Mouse (Mus musculus): ENCODE data around the gene Olfr243. TPM values are rescaled to one million over a fixed set of nuclear protein-coding genes. Genes with fewer than 3 reads are reported as not detected.
"Not testable (repeated sequence)": the region's sequence is repeated elsewhere in the genome, so short reads cannot be mapped to it uniquely, and the experiment has no call there.

The Olfr243 gene
- polyA plus RNA-seq (2016; fragmentation: Nextera tagmentation; extraction: Ambion mirVana), result not detected in 2 replicates

DNA sequence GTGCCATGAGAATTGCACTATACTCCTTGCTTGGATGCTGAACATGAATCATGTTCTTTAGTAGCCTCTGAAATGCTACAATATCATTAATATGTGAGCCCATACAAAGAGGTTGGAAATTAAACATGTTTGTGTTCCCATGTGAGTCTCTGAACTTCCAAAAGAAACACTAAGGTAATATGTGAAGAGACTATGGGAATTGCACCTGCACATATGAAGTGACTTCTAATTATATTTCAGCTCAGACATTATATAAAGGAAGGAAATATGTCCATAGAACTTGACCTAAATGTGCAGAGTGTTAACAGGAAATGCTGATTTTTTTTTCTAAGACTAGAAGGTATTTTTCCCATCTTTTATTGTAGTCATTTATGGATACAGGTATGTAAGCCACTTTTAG lies at the start of gene Olfr243:
Olfr243 (plus strand) TSS at position 301 of the 400 bp plus-strand sequence.
- no peak within 1 kb of the TSS for H3K4me3 ChIP-seq
- H3K27me3 ChIP-seq (ENCODE audit: poor library complexity, severe bottlenecking), result no peaks in the 10 kb centered on the region
- H3K27ac ChIP-seq, result no peak within 1 kb of the TSS
- no peaks in the 10 kb centered on the region for H3K4me1 ChIP-seq
- H3K9me3 ChIP-seq, result no peaks in the 10 kb centered on the region
- no peak for DNase-seq (ENCODE audit: extremely low spot score, low spot score)
- no peaks in the 10 kb centered on the region for H3K36me3 ChIP-seq (replicated peaks)

DNA sequence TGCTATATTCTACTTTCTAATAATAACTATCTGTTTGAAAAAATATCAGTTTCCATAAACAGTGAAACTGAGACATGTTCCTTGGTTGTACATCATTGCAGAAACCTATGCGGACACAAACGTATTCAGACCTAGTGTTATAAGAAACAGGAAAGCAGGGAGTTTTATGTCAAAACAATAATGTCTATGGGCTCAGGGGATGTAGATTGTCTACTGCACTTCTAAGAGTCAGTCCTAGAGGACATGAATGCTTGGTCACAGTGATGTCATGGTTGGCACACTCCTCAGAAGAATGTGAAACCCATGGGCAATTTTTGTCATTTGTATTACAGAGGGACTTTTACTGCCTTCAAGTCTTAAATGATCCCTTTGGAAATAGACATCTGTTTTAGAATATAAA lies 43.4 kb upstream of the Olfr243 start, which contains the start of gene Olfr624:
Olfr624 (minus strand) TSS at position 101 of the 400 bp plus-strand sequence.
- Histone ChIP-seq H3K27me3 (ENCODE audit: poor library complexity, severe bottlenecking) (no peaks in the 10 kb centered on the region), H3K36me3 (replicated peaks) (no peaks in the 10 kb centered on the region), H3K9me3 (no peaks in the 10 kb centered on the region), H3K4me3 (no peak within 1 kb of the TSS), H3K4me1 (no peaks in the 10 kb centered on the region), H3K27ac (no peak within 1 kb of the TSS)
- DNase-seq (ENCODE audit: extremely low spot score, low spot score), result no peak
- WGBS, result 95% methylated on average over 2 of the region's 2 CpGs

DNA sequence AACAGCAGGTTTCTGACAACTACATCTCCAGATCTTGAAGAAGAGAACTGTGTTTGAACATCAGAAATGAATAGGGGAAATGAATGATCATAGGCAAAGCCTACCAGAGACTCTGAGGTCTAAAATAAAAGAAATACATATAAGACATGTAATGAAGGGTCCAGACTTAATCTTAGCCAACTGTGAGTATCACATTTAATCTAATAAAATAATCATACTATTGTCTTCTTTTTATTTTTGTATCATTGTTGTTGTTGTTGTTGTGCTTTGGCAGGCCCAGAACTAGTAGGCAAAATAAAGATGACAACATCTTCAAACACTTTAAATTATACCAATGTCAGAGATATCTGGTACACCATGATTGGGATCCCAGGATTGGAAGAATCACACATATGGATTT lies 32.1 kb upstream of the Olfr243 start, which contains the start of gene Olfr625-ps1:
Olfr625-ps1 (plus strand) TSS at position 301 of the 400 bp plus-strand sequence.
- no peaks in the 10 kb centered on the region for H3K4me1 ChIP-seq
- H3K27me3 ChIP-seq (ENCODE audit: poor library complexity, severe bottlenecking), result no peaks in the 10 kb centered on the region
- H3K27ac ChIP-seq, result no peak within 1 kb of the TSS
- no peak within 1 kb of the TSS for H3K4me3 ChIP-seq
- DNase-seq (ENCODE audit: extremely low spot score, low spot score), result no peak
- no peaks in the 10 kb centered on the region for H3K36me3 ChIP-seq (replicated peaks)
- no peaks in the 10 kb centered on the region for H3K9me3 ChIP-seq

DNA sequence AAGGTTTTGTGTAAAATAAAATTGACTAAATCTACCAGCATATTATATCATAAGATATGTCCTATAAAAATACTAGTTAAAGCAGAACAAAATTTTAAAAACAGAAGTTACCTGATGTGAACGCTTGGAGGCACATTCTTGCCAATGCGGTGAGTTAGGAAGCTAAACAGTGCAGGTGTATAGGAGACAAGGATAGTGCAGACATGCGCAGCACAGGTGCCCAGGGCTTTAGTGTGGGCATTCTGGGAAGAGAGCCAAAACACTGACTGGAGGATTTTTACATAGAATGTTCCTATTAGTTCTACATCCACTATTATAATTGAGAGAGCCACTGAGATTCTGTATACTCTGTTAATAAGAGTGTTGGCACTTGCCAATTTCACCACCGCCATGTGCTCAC lies 15.0 kb upstream of the Olfr243 start:
- Histone ChIP-seq H3K4me1 (no peaks in the 10 kb centered on the region), H3K27me3 (ENCODE audit: poor library complexity, severe bottlenecking) (no peaks in the 10 kb centered on the region), H3K9me3 (no peaks in the 10 kb centered on the region), H3K36me3 (replicated peaks) (no peaks in the 10 kb centered on the region), H3K27ac (no peak overlapping the region), H3K4me3 (no peak overlapping the region)
- WGBS, result 94% methylated on average over 4 of the region's 4 CpGs
- DNase-seq (ENCODE audit: extremely low spot score, low spot score), result no peak

DNA sequence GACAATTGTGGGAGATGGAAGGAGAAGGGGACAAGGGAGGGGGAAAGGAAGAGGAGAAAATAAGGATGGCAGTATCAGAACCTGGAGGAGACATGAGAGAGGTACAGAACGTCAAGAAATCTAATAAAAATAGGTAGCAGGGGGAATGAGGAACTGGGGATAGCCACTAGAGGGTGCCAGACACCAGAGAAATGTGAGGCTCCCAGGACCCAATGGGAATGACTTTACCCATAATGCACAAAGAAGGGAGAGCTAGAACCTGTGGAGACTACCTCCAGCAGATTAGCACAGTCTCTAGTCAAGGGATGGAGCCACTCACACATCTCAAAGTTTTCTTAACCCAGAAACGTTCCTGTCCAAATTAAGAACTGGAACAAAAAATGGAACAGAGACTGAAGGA lies 2.4 kb upstream of the Olfr243 start:
- no peaks in the 10 kb centered on the region for H3K4me1 ChIP-seq
- no peak overlapping the region for H3K27ac ChIP-seq
- no peaks in the 10 kb centered on the region for H3K9me3 ChIP-seq
- 39% methylated on average over 2 of the region's 2 CpGs for WGBS
- no peak for DNase-seq (ENCODE audit: extremely low spot score, low spot score)
- no peak overlapping the region for H3K4me3 ChIP-seq
- no peaks in the 10 kb centered on the region for H3K27me3 ChIP-seq (ENCODE audit: poor library complexity, severe bottlenecking)
- no peaks in the 10 kb centered on the region for H3K36me3 ChIP-seq (replicated peaks)

DNA sequence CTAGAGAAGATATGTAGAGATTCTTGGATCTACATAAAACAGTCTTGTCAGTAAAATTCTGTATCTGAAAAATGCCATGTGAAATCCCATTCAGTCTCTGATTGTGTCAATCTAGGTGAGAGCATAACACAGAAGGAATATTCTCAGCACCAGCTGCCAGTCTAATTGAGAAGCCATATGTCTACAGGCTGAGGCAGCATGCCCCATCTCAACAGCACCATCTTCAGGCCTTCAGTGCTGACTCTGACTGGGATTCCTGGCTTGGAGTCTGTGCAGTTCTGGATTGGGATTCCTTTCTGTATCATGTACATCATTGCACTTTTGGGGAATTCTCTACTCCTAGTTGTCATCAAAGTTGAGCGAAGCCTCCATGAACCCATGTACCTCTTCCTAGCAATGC lies 1.9 kb downstream of the Olfr243 start:
- not testable (repeated sequence) for H3K27ac ChIP-seq
- WGBS, result 96% methylated on average over 1 of the region's 1 CpGs

DNA sequence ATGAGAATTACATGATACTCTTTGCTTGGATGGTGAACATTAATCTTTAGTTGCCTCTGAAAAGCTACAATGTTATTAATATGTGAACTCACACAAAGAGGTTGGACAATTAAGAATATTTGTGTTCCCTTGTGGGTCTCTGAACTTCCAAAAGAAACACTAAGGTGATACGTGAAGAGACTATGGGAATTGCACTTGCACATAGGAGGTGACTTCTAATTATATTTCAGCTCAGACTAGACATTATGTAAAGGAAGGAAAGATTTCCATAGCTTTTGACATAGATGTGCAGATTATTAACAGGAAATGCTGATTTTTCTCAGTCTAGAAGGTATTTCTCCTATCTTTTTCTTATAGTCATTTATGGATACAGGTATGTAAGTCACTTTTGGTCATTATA lies 15.6 kb downstream of the Olfr243 start, which contains the start of gene Olfr628:
Olfr628 (plus strand) TSS at position 301 of the 400 bp plus-strand sequence.
- no peaks in the 10 kb centered on the region for H3K36me3 ChIP-seq (replicated peaks)
- 92% methylated on average over 1 of the region's 1 CpGs for WGBS
- no peak within 1 kb of the TSS for H3K27ac ChIP-seq
- no peaks in the 10 kb centered on the region for H3K4me1 ChIP-seq
- H3K9me3 ChIP-seq, result no peaks in the 10 kb centered on the region
- H3K4me3 ChIP-seq, result no peak within 1 kb of the TSS
- DNase-seq (ENCODE audit: extremely low spot score, low spot score), result no peak
- H3K27me3 ChIP-seq (ENCODE audit: poor library complexity, severe bottlenecking), result no peaks in the 10 kb centered on the region

More for the DNA sequence above, 1.9 kb downstream of the Olfr243 start:
- H3K9me3 ChIP-seq; H3K4me1 ChIP-seq; H3K27me3 ChIP-seq (ENCODE audit: poor library complexity, severe bottlenecking); H3K36me3 ChIP-seq (replicated peaks); DNase-seq (ENCODE audit: extremely low spot score, low spot score); H3K4me3 ChIP-seq: not testable (repeated sequence)

DNA sequence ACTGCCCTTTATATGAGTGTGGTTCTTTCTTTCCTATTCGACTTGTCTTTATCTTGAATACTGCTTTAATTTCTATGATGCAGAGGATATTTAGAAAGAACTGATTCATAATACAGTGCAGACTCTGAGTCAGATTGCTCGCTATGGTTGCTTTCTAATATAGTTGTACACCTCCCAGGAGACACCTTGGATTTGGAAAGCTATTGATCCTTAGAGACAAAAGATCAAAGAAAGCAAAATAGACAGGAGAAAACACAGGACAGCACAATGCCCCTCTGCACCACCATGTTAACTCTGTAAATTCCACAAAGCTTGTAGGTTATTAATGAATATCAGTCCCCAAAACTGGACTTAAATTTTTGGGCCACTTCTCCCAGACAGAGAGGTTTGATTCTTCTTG lies 30.4 kb downstream of the Olfr243 start, which contains the start of gene Olfr629:
Olfr629 (minus strand) TSS at position 101 of the 400 bp plus-strand sequence.
- WGBS, result 78% methylated on average over 2 of the region's 2 CpGs

DNA sequence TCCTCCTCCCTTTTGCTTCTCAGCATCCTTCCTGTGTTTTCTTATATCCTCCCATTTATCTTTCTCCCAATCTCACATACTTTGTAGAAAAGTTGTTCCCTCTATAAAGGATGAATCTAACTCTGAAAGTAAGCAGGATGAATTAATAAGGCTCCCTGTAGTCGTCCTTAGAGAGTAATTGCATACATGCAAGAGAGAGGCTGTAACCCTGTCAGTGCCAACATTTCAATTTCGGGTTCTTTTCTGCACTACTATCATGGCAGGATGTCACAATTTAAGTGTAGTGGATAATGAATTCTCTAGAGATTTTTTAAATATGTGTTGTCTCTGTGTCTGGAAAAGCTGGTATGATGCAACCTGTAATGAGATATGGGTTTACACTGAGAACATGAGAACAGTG lies 42.8 kb downstream of the Olfr243 start, which contains the start of gene Olfr630:
Olfr630 (minus strand) TSS at position 101 of the 400 bp plus-strand sequence.
- WGBS, result 55% methylated on average over 2 of the region's 2 CpGs
- Histone ChIP-seq H3K27ac (no peak within 1 kb of the TSS), H3K27me3 (ENCODE audit: poor library complexity, severe bottlenecking) (no peaks in the 10 kb centered on the region), H3K36me3 (replicated peaks) (no peaks in the 10 kb centered on the region), H3K9me3 (no peaks in the 10 kb centered on the region), H3K4me3 (no peak within 1 kb of the TSS), H3K4me1 (no peaks in the 10 kb centered on the region)
- no peak for DNase-seq (ENCODE audit: extremely low spot score, low spot score)

More for the DNA sequence above, 30.4 kb downstream of the Olfr243 start, which contains the start of gene Olfr629:
- Histone ChIP-seq H3K27me3 (ENCODE audit: poor library complexity, severe bottlenecking) (no peaks in the 10 kb centered on the region), H3K4me1 (no peaks in the 10 kb centered on the region), H3K36me3 (replicated peaks) (no peaks in the 10 kb centered on the region), H3K27ac (no peak within 1 kb of the TSS), H3K9me3 (no peaks in the 10 kb centered on the region), H3K4me3 (no peak within 1 kb of the TSS)
- no peak for DNase-seq (ENCODE audit: extremely low spot score, low spot score)

DNA sequence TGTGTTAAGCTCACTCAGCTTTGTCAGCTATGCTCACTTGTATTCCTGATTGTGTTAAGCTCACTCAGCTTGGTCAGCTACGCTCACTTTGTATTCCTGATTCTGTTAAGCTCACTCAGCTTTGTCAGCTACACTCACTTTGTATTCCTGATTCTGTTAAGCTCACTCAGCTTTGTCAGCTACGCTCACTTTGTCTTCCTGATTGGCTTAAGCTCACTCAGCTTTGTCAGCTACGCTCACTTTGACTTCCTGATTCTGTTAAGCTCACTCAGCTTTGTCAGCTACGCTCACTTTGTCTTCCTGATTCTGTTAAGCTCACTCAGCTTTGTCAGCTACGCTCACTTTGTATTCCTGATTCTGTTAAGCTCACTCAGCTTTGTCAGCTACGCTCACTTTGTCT lies 47.7 kb downstream of the Olfr243 start:
- not testable (repeated sequence) for H3K4me1 ChIP-seq; H3K4me3 ChIP-seq; H3K27ac ChIP-seq; H3K36me3 ChIP-seq (replicated peaks); H3K9me3 ChIP-seq; H3K27me3 ChIP-seq (ENCODE audit: poor library complexity, severe bottlenecking); DNase-seq (ENCODE audit: extremely low spot score, low spot score)
- 89% methylated on average over 6 of the region's 6 CpGs for WGBS

DNA sequence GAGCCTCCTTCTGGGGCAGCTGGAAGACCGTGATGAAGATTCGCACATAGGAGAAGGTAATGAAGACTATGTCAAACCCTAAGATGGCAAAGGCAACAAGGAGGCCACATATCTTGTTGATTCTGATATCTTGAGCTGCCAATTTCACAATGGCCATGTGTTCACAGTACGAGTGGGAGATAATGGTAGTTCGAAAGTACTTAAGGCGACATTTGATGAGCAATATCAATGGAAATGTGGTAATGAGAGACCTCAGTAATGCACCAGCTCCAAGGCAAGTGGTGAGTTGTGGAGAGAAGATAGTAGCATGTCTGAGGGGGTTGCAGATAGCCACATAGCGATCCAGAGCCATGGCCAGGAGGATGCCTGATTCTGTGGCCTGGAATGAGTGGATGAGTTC lies 53.2 kb downstream of the Olfr243 start:
- H3K27ac ChIP-seq; H3K4me3 ChIP-seq; H3K4me1 ChIP-seq; H3K36me3 ChIP-seq (replicated peaks); H3K9me3 ChIP-seq; H3K27me3 ChIP-seq (ENCODE audit: poor library complexity, severe bottlenecking); DNase-seq (ENCODE audit: extremely low spot score, low spot score): not testable (repeated sequence)
- 92% methylated on average over 6 of the region's 6 CpGs for WGBS

Measured in forebrain, embryonic 10.5 days (tissue).